Mouse (Mus musculus) bone marrow macrophage, adult 2 months (primary cell): ENCODE results near the gene Trdmt1. TPM values are rescaled to one million over a fixed set of nuclear protein-coding genes. Genes with fewer than 3 reads are reported as not detected.

Source experiments
- H3K27ac ChIP-seq: 2 replicates; pipeline ENCODE4 v1.5.1; 2012; ENCODE audit warnings: low read depth, low read length; ENCODE audit not compliant: insufficient read depth
- H3K4me1 ChIP-seq: 2 replicates; pipeline ENCODE4 v1.6.1; 2012; ENCODE audit warnings: low read length; ENCODE audit not compliant: control insufficient read depth, insufficient read depth
- H3K4me3 ChIP-seq: 2 replicates; pipeline ENCODE4 v1.5.1; 2012; ENCODE audit warnings: mild to moderate bottlenecking, low read length, moderate library complexity; ENCODE audit not compliant: insufficient read depth
- CTCF ChIP-seq: IDR thresholded peaks from 2 replicates; pipeline ENCODE4 v1.5.1; 2012; ENCODE audit warnings: low read depth, mild to moderate bottlenecking, low read length, moderate library complexity
- POLR2A ChIP-seq: IDR thresholded peaks from 2 replicates; pipeline ENCODE4 v1.6.1; 2012; ENCODE audit warnings: mild to moderate bottlenecking, low read depth, low read length, borderline replicate concordance
- polyA plus RNA-seq: library from polyadenylated mRNA; stranded (reverse); fragments of >200 nt; gene quantifications from 2 replicates; pipeline ENCODE4 v1.2.4, GENCODE M21; 2012; ENCODE audit not compliant: missing spikeins, insufficient read depth, insufficient read length

The Trdmt1 gene
- polyA plus RNA-seq, 1 experiment, result 6.9 TPM

- no peaks in the 10 kb centered on the region for H3K4me1 ChIP-seq
- TF ChIP-seq CTCF, result no peak
- no peak for TF ChIP-seq POLR2A
- H3K27ac ChIP-seq, result no peak overlapping the region
- H3K4me3 ChIP-seq, result no peak overlapping the region
Measured at GRCm38 (mm10) chr2:13469641-13470040, 74.8 kb downstream of the Trdmt1 start.

DNA sequence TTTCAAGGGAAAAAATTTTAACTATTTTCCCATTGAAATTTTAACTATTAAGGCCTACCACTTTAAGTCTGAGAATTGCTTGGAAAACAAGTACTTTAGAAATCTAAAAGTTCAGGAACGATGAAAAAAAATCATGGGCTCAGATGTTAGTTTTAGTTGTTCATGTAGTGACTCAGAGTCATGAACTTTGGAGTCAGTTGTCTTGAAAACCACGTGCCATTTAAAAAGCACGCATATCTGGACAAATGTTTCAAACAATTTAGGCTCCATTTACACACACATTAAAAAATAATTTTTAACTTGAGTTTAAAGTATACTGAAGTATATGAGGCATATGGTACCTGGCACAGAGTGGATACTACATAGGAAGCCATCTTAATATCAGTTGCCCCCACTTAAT, 77.8 kb downstream of the Trdmt1 start:
- Histone ChIP-seq H3K4me1 (peaks cover 5% of the 10 kb centered on the region), H3K27ac (no peak overlapping the region), H3K4me3 (no peak overlapping the region)
- TF ChIP-seq POLR2A, result no peak
- no peak for TF ChIP-seq CTCF

Other genes starting within 250 kb of the Trdmt1 start
- gene Cubn, start 52.9 kb downstream of the Trdmt1 start, polyA plus RNA-seq, result 0.08 TPM in 1 of 2 replicates, not detected in the other
- gene Vim, start 29.3 kb upstream of the Trdmt1 start, polyA plus RNA-seq, result 1,643 and 1,732 TPM in 2 replicates
- gene St8sia6, start 249.4 kb upstream of the Trdmt1 start, polyA plus RNA-seq, result 0.56 and 0.80 TPM in 2 replicates